Mouse (Mus musculus) heart, postnatal 0 days (tissue): ENCODE data around the gene Letmd1.

ENCODE experiments used
- CTCF ChIP-seq: IDR thresholded peaks from 2 replicates; pipeline ENCODE4 v1.5.1; 2016; ENCODE audit warnings: antibody characterized with exemption, control low read depth, low read depth
- EP300 ChIP-seq: IDR thresholded peaks from 2 replicates; pipeline ENCODE4 v1.6.1; 2016; ENCODE audit warnings: antibody characterized with exemption, low read depth

DNA sequence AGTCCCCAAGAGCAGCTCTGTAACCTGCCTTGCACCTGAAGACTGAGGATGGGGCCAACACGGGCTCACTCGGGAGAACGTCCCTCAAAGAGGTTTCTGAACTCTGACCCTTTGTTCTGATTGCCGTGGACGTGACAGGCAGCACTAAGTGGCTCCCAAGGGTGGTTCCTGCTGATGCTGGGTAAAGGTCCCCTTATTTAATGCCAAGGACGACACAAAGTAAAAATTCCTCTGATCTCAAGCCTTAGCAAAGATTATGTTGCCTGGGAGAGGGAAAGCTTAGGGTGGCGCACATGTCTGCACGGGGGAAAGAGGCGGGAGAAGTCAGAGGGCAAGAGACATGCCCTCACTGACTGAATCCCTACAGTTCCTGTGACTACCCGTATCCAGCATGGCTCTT, 32.3 kb upstream of the Letmd1 start:
- TF ChIP-seq EP300 (no peak), CTCF (no peak)
